Mouse (Mus musculus) olfactory bulb, adult 2 months (tissue): ENCODE data around the gene Fads2.

Source experiments
- CTCF ChIP-seq: fragments of 200-500 bp; IDR thresholded peaks from 2 replicates; pipeline ENCODE4 v1.5.1; 2012; ENCODE audit warnings: low read depth, mild to moderate bottlenecking, low read length, moderate library complexity; ENCODE audit not compliant: insufficient read depth
- POLR2A ChIP-seq: fragments of 200-500 bp; IDR thresholded peaks from 2 replicates; pipeline ENCODE4 v1.6.1; 2012; ENCODE audit warnings: mild to moderate bottlenecking, low read depth, low read length, moderate library complexity; ENCODE audit not compliant: insufficient read depth

DNA sequence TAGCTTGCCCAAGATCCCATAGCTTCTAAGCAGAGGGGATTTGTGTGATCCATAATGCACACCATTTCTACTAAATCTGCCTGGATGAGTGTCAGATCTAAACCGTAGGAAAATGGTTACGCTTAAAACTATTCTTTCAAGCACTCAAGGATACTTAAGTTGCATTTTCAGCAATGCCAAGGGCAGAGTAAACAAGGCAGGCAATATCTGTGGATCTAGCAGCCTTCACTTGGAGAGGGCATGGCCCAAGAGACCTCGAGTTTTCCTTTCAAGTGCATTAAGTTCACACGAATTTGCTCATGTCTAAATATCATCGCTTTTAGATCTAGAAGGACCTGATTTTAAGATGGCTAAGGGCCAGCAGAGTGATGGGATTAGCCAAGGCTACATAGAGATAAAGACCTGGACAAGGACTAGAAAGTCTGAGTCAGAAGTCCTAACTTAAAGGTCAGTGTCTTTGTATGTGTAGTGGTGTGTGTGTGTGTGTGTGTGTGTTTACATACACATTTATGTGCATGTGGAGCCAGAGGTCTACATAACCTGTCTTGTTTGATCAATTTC is 5.6 kb upstream of the Fads2 start:
- TF ChIP-seq CTCF (no peak), POLR2A (no peak)
